Mouse (Mus musculus) cerebellum, adult 8-10 months (tissue): ENCODE data around the gene Cnfn.
A peak's percentile ranks its signal among the peaks of the same experiment; 100 is the strongest.
"Not testable (repeated sequence)": the region's sequence is repeated elsewhere in the genome, so short reads cannot be mapped to it uniquely, and the experiment has no call there.

ENCODE experiments used
- DNase-seq: peaks from one replicate; pipeline ENCODE4 v3.0.0; 2022

Cnfn gene

DNA sequence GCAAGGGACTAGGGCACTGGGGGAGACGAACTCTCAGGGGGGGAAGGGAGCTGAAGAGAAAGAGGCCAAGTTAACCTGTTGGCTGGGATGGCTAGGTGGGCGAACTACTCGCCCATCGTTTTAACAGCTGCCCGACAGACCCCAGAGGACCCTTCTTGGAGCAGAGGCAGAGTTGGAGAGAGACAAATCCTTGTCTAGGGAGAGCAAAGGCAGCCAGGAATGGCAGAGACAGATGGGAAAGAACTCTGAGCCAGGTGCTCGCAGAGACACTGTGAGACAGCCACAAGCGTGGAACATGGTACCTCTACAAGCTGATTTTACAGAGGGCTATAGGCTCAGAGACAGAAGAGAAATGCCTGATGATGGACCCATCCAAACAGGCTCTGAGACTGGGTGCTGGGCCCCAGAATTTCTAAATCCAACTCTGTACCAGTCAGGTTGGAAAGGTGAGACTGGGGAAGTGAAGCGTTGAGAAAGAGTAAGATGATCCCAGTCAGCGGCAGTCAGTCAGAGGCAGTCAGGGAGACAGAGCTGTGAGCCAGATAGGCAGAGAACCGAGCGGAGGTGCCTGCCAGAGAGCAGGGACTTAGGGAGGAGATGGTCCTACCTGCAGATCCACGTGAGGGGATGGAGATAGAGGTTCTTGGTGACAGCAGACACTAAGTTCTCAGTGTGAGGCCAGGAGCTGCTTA, at the start of gene Cnfn:
TSS of gene Cnfn (minus strand) at position 667 of the 692 bp plus-strand sequence.
- no peak for DNase-seq

DNA sequence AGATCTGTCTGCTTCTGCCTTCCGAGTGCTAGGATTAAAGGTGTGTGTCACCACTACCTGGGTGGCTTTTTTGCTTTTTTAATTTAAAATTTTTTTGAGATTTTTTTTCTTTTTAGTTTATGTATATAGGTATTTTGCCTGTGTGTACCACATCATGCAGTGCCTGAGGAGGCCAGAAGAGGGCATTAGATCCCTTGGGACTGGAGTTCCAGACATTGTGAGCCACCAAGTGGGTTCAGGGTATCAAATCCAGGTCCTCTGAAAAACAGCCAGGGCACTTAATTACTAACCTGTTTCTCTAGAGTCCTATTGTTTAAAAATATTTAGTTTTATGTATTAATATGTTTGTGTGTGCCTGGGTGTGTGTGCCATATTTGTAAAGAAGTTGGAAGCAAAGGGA, 48.1 kb upstream of the Cnfn start:
- DNase-seq, result no peak

DNA sequence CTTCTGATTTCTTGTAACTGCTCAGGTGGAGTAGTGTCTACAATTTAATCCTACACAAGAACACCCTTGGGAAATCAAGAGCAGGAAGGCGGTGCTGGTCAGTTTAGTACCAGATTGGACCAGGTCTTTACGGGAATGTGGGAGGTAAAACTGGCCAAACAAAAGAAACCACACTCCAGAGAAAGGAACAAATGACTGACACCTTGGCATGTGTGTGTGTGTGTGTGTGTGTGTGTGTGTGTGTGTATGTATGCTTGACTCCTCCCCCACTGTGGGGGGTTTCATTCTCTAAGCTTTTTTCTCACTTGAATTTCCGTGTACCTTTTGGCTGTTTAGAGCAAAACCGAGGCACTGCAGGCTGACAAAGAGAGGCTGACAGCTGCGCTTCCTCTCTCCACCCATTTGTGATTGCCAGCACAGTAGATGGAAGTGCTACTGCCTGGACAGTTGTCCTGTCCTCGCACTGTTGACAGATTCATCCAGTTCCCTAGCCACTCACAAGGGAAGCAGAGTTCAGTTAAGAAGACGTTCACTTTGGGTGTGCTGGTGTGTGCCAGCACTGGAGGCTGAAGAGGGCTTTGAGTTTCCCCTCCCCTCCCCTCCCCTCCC, 43.4 kb upstream of the Cnfn start, which contains the start of gene Cxcl17:
TSS of gene Cxcl17 (minus strand) at position 54 of the 609 bp plus-strand sequence.
- no peak for DNase-seq

DNA sequence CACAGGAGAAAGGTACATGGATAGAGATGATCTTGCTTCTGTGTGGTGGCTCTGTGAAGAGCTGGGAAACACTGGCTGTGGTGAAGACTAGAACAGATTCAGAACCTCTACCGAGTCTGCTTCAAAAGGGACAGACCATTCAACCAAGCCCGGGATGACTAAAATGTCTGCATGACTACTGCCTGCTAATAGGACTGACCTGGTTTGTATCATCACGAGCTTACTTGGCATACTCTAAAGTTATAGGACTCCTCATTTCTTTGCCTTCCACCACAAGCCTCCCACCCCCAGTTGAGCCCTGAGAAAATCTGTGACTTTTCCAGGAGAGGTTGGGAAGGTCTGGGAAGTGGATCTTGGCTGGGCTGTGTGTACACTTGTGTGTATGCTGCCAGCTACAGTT, 42.3 kb upstream of the Cnfn start:
- DNase-seq, result no peak

DNA sequence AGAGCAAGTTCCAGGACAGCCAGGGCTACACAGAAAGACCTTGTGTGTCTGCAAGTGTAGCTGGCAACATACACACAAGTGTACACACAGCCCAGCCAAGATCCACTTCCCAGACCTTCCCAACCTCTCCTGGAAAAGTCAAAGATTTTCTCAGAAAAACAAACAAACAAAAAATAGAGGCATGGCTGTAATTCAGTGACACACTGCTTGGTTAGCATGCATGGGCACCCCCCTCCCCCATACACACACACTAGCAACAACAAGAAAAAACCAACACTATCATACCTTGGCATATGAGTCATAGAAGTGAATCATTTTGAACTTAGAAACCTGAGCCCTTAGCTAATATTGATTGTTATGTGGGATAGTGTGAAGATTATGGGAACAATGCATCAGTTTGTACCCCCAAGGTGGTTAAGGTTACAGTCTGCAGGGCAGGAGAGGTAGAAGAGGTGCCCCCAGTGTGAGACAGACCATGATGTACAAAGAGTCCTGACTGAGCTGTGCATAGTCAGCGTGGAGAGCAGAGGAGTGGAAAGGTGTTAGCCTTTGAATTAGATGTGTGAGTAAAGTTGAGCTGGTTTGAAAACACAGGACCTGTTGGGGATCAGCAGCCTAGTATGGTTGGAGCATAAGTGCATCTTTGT, 41.6 kb upstream of the Cnfn start:
- DNase-seq, result no peak

DNA sequence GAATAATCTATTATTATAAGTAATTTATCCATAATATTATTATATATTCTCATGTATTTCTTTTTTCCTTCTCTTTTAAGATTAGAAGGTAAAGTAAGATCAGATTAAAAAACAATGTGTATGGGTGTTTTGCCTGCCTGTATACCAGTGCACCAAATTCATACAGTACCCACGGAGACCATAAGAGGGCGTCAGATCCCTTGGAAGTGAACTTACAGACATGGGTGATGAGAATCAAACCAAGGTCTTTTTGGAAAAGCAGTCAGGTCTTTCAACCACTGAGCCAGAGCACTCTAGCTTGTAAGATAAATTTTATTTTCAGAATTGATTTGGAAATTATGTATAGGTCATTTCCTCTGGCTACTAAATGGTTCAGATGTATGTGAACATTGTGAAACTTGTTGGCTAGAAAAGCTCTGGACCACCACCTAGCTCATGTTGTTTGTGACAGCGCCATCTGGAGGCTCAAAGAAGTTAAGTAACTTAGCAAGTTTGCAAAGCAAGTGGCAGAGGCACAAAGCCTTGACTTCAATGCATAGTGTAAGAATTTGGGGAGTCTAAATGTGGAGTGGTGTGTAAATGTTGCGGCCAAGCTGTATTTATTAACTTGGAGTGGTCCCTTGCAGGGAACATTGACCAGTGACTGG, 39.7 kb upstream of the Cnfn start:
- no peak for DNase-seq

DNA sequence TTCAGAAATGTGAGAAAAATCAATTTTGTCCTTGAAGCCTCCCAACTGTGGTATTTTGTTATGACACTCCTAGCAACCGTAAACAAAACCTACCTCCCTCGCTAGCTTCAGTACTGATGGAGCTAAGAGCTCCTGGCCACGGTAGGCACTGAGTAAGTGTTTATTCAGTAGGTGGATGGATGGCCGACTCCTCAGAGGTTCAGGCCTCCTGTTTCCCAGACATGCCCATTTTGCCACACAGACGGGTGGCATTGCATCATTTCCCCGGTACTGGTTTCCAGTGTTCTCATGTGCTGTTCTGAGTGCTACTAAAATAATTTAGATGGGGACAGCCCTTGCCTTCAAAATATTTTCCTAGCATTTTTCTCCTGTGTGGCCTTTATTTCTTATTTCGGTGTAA, 36.9 kb upstream of the Cnfn start:
- DNase-seq, result no peak

DNA sequence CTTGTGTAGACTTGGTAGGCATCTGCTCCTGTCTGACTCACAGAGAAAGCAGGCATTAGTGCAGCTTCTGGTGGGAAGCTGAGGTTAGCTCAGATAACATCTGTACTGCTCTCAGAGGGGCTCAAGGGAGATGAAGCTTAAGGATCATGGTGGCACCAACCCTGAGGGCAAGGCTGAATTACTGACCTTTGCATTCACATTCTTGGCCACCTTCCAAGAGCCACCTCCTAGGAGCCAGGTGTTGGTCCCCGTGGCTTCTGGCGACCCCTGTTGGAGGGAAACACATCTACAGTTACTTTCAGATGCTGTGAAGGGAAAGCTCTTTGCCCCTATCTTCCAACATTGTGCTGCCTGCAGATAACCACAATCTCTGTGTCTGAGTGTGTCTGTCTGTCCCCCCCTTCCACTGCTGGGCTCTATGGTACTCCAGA, 33.2 kb upstream of the Cnfn start:
- DNase-seq, result peak; percentile 44

DNA sequence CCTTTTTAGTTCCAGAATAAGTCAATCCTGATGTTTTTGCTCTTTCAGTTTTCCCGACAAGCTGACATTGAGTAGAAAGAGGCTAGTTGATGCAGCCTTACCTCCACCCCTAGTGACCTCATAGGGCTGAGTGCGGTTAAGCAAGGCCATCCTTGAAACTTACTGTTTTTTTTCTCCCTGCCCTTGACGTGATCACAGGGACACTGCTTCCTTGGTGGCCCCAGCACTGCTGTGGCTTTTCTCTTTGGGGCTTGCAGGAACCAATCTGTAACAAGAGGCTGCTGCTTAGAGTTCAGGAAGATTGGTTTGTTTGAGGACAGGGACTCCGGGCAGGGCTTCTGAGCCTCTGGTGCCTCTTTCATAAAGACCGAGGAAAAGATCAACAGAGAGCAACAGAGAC, 32.5 kb upstream of the Cnfn start:
- DNase-seq, result no peak

DNA sequence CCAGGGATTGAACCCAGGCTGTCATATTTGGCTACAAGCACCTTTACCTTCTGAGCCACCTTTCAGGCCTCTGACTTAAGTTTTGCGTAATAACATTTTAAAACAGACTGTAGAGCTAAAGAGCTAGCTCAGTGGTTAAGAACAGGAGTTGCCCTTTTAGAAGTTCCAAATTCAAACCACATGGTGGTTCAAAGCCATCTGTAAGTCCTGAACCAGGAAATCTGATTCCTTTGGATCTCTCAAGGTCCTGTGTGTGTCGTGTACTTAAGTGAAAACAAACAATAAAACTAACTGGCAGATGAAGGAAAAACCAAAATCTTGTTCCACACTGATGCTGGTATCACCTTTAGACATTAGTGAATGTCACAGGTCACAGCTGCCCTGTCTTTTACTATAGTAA, 32.0 kb upstream of the Cnfn start:
- DNase-seq, result no peak

DNA sequence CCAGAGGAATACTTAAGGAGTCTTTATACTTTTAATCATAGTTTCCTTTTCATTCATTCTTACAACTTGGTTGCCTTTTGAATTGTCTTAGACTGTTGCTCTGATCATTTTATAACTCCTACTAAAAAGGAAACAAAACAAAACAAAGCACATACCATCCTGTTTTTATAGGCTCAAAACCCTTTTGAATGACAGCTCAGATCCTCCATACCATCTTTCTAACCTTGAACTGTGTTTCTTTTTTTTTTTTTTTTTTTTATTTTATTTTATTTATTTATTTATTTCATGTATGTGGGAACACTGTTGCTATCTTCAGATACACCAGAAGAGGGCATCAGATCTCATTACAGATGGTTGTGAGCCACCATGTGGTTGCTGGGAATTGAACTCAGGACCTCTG, 29.5 kb upstream of the Cnfn start:
- DNase-seq, result not testable (repeated sequence)

DNA sequence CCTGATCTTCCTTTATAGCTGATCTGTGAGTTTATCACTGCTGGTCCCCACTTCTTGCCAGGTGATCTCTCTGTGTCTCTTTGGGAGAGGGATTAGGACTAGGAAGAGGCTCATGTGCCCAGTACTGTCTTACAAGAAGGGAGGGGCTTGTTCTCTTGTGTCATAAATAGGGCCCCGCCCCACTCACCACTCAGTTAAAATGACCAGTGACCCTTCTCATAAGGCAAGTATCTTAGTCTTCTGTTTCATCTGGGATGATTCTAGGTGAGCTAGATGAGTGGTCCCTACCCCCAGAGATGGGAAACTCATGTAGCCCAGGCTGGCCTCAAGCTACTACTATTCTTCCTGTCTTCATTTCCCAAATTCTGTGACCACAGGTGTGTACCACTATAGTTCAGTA, 29.1 kb upstream of the Cnfn start, which contains the start of gene Lipe:
TSS of gene Lipe (minus strand) at position 101 of the 400 bp plus-strand sequence.
- DNase-seq, result no peak

DNA sequence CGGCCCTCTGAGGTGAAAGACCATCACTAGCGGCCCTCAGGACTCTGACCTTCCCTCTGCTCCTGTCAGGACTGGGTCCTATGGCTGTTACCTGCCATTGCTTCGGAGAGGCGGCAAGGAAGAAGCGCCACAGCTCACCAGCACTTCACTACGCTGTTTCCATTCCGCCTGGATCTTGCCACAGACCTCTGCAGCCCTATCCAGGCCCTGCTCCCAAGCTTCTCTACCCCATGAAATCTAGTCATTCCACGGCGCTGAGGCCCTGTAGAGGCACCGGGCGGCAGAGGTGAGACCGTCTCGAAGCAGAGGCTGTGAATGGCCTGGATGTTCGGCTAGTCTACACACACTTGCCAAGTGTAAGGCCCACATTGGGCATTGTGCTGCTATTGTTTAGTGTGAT, 27.1 kb upstream of the Cnfn start:
- DNase-seq, result no peak

DNA sequence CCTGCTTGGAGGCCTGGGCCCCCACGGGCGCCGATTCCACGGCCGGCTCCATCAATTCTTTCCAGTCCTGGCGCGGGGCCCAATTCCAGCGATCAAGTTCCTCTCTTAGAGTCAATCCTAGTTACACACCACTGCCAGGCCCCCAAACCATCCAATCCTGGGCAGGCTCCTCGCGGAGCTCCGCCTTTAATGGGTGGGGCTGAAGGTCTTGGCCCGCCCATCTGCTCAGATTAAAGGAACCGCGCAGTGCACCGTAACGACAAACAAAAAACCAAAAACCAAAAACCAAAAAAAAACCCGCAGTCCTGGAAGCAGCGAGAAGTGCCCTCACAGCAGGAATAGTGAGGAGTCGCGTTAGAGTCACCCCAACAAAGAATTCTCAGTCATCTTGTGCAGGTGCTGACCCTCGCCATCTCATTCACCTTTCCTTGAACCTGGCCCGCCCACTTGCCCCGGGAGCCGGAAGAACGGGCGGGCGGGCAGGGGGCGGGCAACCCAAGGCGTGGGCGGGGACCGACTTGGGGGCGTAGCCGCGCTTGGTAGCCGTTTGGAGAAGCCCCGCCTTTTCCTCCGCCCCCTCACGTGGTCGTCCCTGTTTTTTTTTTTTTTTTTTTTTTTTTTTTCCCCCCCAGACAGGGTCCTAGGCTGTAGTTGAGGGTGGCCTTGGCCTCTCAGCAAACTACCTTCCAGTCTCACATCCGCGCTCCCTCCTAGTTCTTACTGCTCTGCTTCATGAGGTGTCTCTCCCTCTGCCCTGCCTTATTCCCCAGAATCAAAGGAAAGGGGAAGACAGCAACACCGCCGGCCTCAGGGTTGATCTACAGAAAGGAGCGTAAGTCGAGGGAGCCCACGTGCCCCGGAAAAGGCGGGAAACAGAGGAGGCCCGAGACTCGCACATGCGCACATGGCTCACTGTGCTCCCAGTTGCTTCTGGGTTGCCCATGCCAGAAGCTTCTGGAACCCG, 26.3 kb upstream of the Cnfn start:
- DNase-seq, result peak; percentile 95

DNA sequence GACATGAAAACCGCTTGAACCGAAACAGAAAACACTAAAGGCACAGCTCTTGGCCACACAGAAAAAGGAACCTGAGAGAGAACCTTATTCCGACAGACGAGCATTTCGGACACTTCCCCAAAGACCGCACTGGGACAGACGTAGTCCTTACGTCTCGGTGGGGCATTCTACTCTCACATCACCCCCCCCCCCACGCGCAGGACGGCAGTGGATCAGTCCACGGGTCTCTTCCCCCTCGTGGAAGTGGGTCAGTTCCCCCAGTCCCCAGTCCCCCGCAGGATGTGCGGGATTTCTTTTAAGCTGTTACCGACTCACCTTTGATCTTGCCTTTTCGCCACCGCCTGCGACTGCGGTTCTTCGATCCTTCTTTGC, 25.6 kb upstream of the Cnfn start:
- DNase-seq, result no peak

DNA sequence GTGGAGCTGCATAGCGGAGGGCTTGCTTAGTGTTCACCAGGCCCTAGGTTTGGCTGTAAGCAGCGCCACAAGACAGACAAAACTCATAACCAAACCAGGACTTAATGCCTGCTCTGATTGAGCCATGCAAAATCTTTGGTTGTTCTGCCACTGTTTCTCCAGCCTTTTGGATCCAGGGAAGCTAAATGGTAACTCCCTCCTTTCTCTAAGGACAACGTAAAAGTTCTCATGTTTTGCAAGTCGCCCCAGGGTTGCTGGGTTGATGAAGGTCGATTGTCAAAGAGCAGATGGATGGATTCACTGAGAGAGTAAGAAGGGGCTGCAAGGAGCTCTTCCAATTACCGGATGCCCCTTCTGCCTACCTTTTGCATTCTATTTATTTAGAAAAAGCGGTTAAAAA, 25.2 kb upstream of the Cnfn start:
- DNase-seq, result no peak

DNA sequence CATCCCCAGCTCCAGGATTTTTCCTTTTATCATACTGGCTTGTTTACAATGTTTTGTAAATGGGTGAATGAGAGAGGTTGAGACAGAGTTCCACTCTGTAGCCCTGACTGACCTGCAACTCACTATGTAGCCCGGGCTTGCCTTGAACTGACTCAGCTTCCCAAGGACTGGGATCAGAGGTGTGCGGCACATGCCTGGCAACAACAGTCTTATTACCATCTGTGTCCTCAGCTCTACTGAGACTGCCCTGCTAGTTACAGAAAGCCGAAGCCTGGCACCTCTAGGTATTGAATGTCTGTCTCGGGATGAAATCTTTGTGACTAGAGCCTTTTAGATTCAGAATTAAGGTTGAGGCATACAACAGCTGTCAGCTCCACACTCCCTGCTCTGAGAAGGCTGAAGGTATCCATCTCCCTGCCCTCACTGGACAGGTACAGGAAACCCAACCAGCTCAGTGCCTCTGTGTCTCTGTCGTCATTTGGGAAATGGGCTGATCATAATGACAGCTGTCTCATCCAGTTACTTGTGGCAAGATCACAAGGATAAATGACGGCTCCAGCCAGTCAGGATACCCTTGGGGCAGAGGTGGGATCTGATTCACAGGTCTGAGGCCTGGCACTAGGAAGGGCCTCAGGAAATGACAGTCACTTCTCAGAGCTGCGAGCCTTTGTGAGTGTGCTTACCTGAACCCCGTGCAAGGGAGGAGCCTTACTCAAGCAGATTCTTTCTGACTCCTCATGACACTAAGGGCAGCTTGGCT, 24.1 kb upstream of the Cnfn start:
- no peak for DNase-seq

DNA sequence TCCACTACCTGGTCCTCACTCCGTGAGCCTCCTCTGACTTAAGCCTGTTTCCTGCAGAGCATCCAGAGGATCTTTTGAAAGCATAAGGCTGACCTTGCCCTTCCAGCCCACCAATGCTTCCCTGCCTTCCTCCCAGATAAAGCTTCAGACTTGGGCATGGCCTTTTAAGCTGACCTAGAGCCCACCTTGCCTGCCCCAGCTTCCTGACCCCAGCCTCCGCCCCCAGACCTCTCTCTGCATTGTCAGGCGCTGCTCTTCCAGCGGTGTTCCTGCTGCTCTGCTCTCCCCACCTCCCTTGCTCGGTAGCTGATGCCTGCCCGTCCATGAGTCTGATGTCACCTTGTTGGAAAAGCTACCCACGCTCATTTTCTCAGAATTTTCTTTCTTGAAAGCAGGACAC, 23.3 kb upstream of the Cnfn start:
- no peak for DNase-seq

DNA sequence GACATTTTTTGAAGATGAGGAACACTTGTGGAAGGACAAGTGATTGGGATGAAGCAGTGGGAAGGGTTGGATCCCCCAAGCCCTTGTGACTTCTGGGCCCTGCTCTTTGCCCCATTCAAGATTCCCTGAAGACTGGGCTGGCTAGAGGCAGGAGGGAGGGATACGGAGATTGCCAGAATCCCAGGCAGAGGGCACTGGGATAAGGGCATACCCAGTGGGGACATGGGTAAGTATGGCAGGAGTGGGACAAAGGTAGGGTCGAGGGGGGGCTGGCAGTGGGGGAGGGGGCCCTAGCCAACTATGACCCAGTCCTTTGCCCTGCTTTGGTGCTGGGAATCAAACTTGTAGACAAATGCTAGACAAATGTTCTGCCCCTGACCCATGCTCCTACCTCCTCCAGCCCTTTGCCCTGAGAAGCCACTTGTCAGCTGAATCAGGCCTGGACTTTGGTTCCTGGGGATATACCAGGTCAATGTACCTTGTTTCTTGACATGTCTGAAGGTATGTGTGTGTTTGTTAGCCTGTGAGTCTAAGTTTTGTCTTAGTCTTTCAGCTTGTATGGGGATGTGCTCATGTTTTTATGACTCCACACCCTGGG, 22.4 kb upstream of the Cnfn start:
- DNase-seq, result no peak

DNA sequence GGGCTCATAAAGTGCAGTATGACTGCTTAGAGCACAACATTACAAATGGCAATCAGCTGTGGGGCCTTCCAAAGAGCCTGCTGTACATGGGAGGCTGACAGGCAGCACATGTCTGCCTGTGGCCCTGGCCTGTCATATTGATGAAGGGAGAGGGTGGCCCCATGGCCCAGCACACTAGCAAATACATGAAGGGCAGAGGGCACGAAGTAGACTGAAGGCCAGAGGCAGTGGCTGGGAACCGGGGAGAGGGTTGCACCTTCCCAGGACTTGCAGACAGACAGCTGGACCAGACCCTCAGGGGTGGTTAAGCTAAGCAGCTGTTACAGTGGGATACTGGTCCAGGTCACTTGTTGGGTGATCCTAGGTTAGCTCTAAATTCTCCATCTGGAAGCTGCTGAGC, 21.5 kb upstream of the Cnfn start:
- DNase-seq, result peak; percentile 8

DNA sequence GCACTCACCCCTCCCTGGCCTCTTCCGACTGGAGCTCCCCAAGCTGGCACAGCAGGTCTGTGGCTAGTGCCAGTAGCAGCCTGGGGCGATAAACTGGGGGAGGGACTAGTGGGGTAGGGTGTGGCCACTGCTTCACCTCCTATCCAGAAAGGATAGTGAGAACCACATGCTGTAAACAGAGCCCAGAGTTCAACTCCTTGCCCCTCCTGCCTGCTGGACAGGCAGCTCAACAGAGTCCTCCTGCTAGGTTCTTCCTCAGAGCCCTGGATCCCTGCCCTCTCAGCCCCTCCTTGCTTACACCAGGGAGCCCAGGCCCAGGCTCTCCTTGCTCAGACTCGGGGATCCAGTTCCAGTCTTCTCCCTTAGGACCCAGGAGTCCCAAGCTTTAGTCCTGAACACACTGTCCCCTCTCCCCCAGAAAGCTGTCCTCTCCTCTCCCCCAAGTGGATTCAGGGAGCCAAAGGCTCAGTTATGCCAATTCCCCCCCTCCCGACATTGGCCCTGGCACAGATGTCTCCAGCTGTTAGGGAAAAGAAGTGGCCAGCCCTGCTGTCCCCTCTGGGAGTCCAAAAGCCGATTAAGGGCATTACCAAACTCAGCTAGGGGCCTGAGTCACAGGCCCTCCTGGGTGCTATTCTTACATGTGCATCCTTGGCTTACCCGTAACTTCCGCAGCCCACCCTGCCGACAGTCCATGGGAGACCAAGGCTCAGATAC, 20.7 kb upstream of the Cnfn start:
- peak; percentile 19 for DNase-seq
